Mouse (Mus musculus) forebrain, embryonic 12.5 days (tissue): Measurements from ENCODE around the gene Galntl6. TPM values are rescaled to one million over a fixed set of nuclear protein-coding genes. Genes with fewer than 3 reads are reported as not detected.

Experiments used
- ATAC-seq: fragments of 200-750 bp; cut with Nextera tagmentation; 2 replicates; pipeline ENCODE4 v1.8.0; 2017; ENCODE audit warnings: moderate TSS enrichment; ENCODE audit not compliant: low FRiP score
- H3K27ac ChIP-seq: fragments of 300-500 bp; sonication (generic); 2 replicates; pipeline ENCODE4 v1.5.1; 2016; ENCODE audit warnings: mild to moderate bottlenecking
- H3K27me3 ChIP-seq: fragments of 300-500 bp; sonication (generic); 2 replicates; pipeline ENCODE4 v1.6.1; 2016; ENCODE audit warnings: mild to moderate bottlenecking
- H3K36me3 ChIP-seq: fragments of 300-500 bp; sonication (generic); replicated peaks from 2 replicates; pipeline ENCODE4 v1.6.1; 2016; ENCODE audit warnings: mild to moderate bottlenecking
- H3K4me1 ChIP-seq: fragments of 300-500 bp; sonication (generic); 2 replicates; pipeline ENCODE4 v1.6.1; 2016
- H3K4me2 ChIP-seq: fragments of 300-500 bp; sonication (generic); 2 replicates; pipeline ENCODE4 v1.6.1; 2016; ENCODE audit warnings: mild to moderate bottlenecking, moderate library complexity
- H3K4me3 ChIP-seq: fragments of 300-500 bp; sonication (generic); replicated peaks from 2 replicates; pipeline ENCODE4 v1.5.1; 2016; ENCODE audit warnings: mild to moderate bottlenecking
- H3K9ac ChIP-seq: fragments of 300-500 bp; sonication (generic); 2 replicates; pipeline ENCODE4 v1.6.1; 2016; ENCODE audit warnings: mild to moderate bottlenecking
- H3K9me3 ChIP-seq: fragments of 300-500 bp; sonication (generic); 2 replicates; pipeline ENCODE4 v1.6.1; 2016
- whole genome bisulfite sequencing: fragments of 180-500 bp; shearing (Covaris S2); methylation state at CpG from one replicate; pipeline ENCODE4 v1.1.7; 2016; 5-methylcytosine and 5-hydroxymethylcytosine counted together
- polyA plus RNA-seq: library from polyadenylated mRNA; unstranded; fragments of >200 nt; fragmentation: Nextera tagmentation; extraction: Ambion mirVana; gene quantifications from 2 replicates; pipeline ENCODE4 v1.2.1, GENCODE M21; 2016

Galntl6 gene
- polyA plus RNA-seq, 1 experiment from 2014 or later: 2.5 TPM

GRCm38 (mm10) chr8:57989428-57990171 lies 922.8 kb downstream of the Galntl6 start:
- 73% methylated on average over 1 of the region's 1 CpGs for WGBS
- no peaks in the 10 kb centered on the region for H3K36me3 ChIP-seq
- no peaks in the 10 kb centered on the region for H3K4me1 ChIP-seq
- H3K9me3 ChIP-seq: no peaks in the 10 kb centered on the region
- H3K27me3 ChIP-seq: no peaks in the 10 kb centered on the region
- H3K4me2 ChIP-seq: no peak overlapping the region
- H3K4me3 ChIP-seq: no peak overlapping the region
- peak; percentile 80 for ATAC-seq
- peak overlapping the region; percentile 56; the same call in 1 of the 2 replicates for H3K27ac ChIP-seq
- H3K9ac ChIP-seq: no peak overlapping the region

- no peak for ATAC-seq
- H3K4me2 ChIP-seq: no peak overlapping the region
- no peaks in the 10 kb centered on the region for H3K36me3 ChIP-seq
- WGBS: 86% methylated on average over 4 of the region's 4 CpGs
- no peak overlapping the region for H3K27ac ChIP-seq
- no peaks in the 10 kb centered on the region for H3K27me3 ChIP-seq
- no peak overlapping the region for H3K9ac ChIP-seq
- no peaks in the 10 kb centered on the region for H3K9me3 ChIP-seq
- H3K4me1 ChIP-seq: no peaks in the 10 kb centered on the region
- no peak overlapping the region for H3K4me3 ChIP-seq
Measured at GRCm38 (mm10) chr8:57977372-57977771, 935.1 kb downstream of the Galntl6 start.

- Histone ChIP-seq H3K36me3 (no peaks in the 10 kb centered on the region), H3K9ac (no peak overlapping the region), H3K4me1 (no peaks in the 10 kb centered on the region), H3K4me2 (no peak overlapping the region), H3K9me3 (no peaks in the 10 kb centered on the region), H3K27me3 (no peaks in the 10 kb centered on the region), H3K4me3 (no peak overlapping the region), H3K27ac (no peak overlapping the region)
- no peak for ATAC-seq
- WGBS: 58% methylated on average over 2 of the region's 2 CpGs
Measured at GRCm38 (mm10) chr8:57974093-57974492, 938.3 kb downstream of the Galntl6 start.

GRCm38 (mm10) chr8:57972832-57973231 lies 939.6 kb downstream of the Galntl6 start:
- Histone ChIP-seq H3K27ac (no peak overlapping the region), H3K9ac (no peak overlapping the region), H3K4me3 (no peak overlapping the region), H3K4me1 (no peaks in the 10 kb centered on the region), H3K9me3 (no peaks in the 10 kb centered on the region), H3K36me3 (no peaks in the 10 kb centered on the region), H3K4me2 (no peak overlapping the region), H3K27me3 (no peaks in the 10 kb centered on the region)
- WGBS: 31% methylated on average over 3 of the region's 3 CpGs
- ATAC-seq: no peak

- Histone ChIP-seq H3K9ac (no peak overlapping the region), H3K9me3 (no peaks in the 10 kb centered on the region), H3K4me3 (no peak overlapping the region), H3K4me1 (no peaks in the 10 kb centered on the region), H3K27ac (no peak overlapping the region), H3K36me3 (no peaks in the 10 kb centered on the region), H3K4me2 (no peak overlapping the region), H3K27me3 (no peaks in the 10 kb centered on the region)
- ATAC-seq: no peak
- 16% methylated on average over 6 of the region's 6 CpGs for WGBS
Measured at GRCm38 (mm10) chr8:57966676-57967075, 945.8 kb downstream of the Galntl6 start.

- no peak for ATAC-seq
- 59% methylated on average over 5 of the region's 5 CpGs for WGBS
- Histone ChIP-seq H3K9me3 (no peaks in the 10 kb centered on the region), H3K27me3 (no peaks in the 10 kb centered on the region), H3K4me2 (no peak overlapping the region), H3K36me3 (no peaks in the 10 kb centered on the region), H3K4me1 (no peaks in the 10 kb centered on the region), H3K27ac (no peak overlapping the region), H3K9ac (no peak overlapping the region), H3K4me3 (no peak overlapping the region)
Measured at GRCm38 (mm10) chr8:57965508-57965907, 946.9 kb downstream of the Galntl6 start.

- Histone ChIP-seq H3K4me2 (no peak overlapping the region), H3K4me3 (no peak overlapping the region), H3K27me3 (no peaks in the 10 kb centered on the region), H3K27ac (0 out of 2 replicates have a peak overlapping the region, but pooled peaks have one; percentile 5), H3K4me1 (peaks cover 7% of the 10 kb centered on the region; the same call in 1 of the 2 replicates), H3K9ac (no peak overlapping the region), H3K36me3 (no peaks in the 10 kb centered on the region), H3K9me3 (no peaks in the 10 kb centered on the region)
- ATAC-seq: no peak
- 58% methylated on average over 12 of the region's 12 CpGs for WGBS
Measured at GRCm38 (mm10) chr8:57962286-57963110, 949.9 kb downstream of the Galntl6 start.

- peaks cover 7% of the 10 kb centered on the region; the same call in 1 of the 2 replicates for H3K4me1 ChIP-seq
- no peak overlapping the region for H3K9ac ChIP-seq
- H3K27me3 ChIP-seq: no peaks in the 10 kb centered on the region
- no peak overlapping the region for H3K27ac ChIP-seq
- no peak overlapping the region for H3K4me2 ChIP-seq
- H3K36me3 ChIP-seq: no peaks in the 10 kb centered on the region
- no peak overlapping the region for H3K4me3 ChIP-seq
- 64% methylated on average over 3 of the region's 3 CpGs for WGBS
- no peak for ATAC-seq
- H3K9me3 ChIP-seq: no peaks in the 10 kb centered on the region
Measured at GRCm38 (mm10) chr8:57959136-57959535, 953.3 kb downstream of the Galntl6 start.

GRCm38 (mm10) chr8:57958121-57958901 lies 954.1 kb downstream of the Galntl6 start:
- H3K9me3 ChIP-seq: no peaks in the 10 kb centered on the region
- no peak for ATAC-seq
- peaks cover 7% of the 10 kb centered on the region; the same call in 1 of the 2 replicates for H3K4me1 ChIP-seq
- H3K9ac ChIP-seq: no peak overlapping the region
- H3K27ac ChIP-seq: no peak overlapping the region
- H3K4me2 ChIP-seq: no peak overlapping the region
- H3K4me3 ChIP-seq: no peak overlapping the region
- H3K36me3 ChIP-seq: no peaks in the 10 kb centered on the region
- WGBS: 51% methylated on average over 16 of the region's 16 CpGs
- H3K27me3 ChIP-seq: no peaks in the 10 kb centered on the region

GRCm38 (mm10) chr8:57955501-57955900 lies 956.9 kb downstream of the Galntl6 start:
- Histone ChIP-seq H3K4me3 (no peak overlapping the region), H3K9ac (no peak overlapping the region), H3K27ac (no peak overlapping the region), H3K4me1 (peaks cover 7% of the 10 kb centered on the region; the same call in 1 of the 2 replicates), H3K27me3 (no peaks in the 10 kb centered on the region), H3K9me3 (no peaks in the 10 kb centered on the region), H3K4me2 (no peak overlapping the region), H3K36me3 (no peaks in the 10 kb centered on the region)
- no peak for ATAC-seq
- WGBS: 85% methylated on average over 7 of the region's 7 CpGs

GRCm38 (mm10) chr8:57941113-57941512 lies 971.3 kb downstream of the Galntl6 start:
- H3K4me3 ChIP-seq: no peak overlapping the region
- 74% methylated on average over 2 of the region's 2 CpGs for WGBS
- ATAC-seq: no peak

GRCm38 (mm10) chr8:57939856-57940420 lies 972.5 kb downstream of the Galntl6 start:
- H3K4me1 ChIP-seq: no peaks in the 10 kb centered on the region
- ATAC-seq: no peak
- no peaks in the 10 kb centered on the region for H3K27me3 ChIP-seq
- H3K36me3 ChIP-seq: no peaks in the 10 kb centered on the region
- no peak overlapping the region for H3K27ac ChIP-seq
- H3K4me2 ChIP-seq: 0 out of 2 replicates have a peak overlapping the region, but pooled peaks have one; percentile 24
- 79% methylated on average over 5 of the region's 5 CpGs for WGBS
- H3K4me3 ChIP-seq: no peak overlapping the region
- H3K9me3 ChIP-seq: no peaks in the 10 kb centered on the region
- no peak overlapping the region for H3K9ac ChIP-seq

More at GRCm38 (mm10) chr8:57941113-57941512, 971.3 kb downstream of the Galntl6 start:
- Histone ChIP-seq H3K4me1 (no peaks in the 10 kb centered on the region), H3K9ac (no peak overlapping the region), H3K27ac (no peak overlapping the region), H3K36me3 (no peaks in the 10 kb centered on the region), H3K9me3 (no peaks in the 10 kb centered on the region), H3K27me3 (no peaks in the 10 kb centered on the region), H3K4me2 (no peak overlapping the region)
